Mouse (Mus musculus): ENCODE results near the gene Wdr54.

GRCm38 (mm10) chr6:83145209-83145608 is 11.0 kb downstream of the Wdr54 start:
- TF ChIP-seq CTCF (conservative IDR thresholded peaks at IDR 0.05 in 1 of 2, IDR thresholded peaks at IDR 0.05 in 1 of 2; ENCODE audit: low read depth in 2 of 2, low read length in 2 of 2) (no peak), EP300 (IDR thresholded peaks at IDR 0.05; ENCODE audit: low read length) (no peak), POLR2A (IDR thresholded peaks at IDR 0.05; ENCODE audit: low read depth, low read length) (no peak), KAT2A (IDR thresholded peaks at IDR 0.05; ENCODE audit: insufficient replicate concordance, low read length) (no peak), ZNF384 (IDR thresholded peaks at IDR 0.05; ENCODE audit: low read depth, low read length) (no peak), TBP (conservative IDR thresholded peaks at IDR 0.05; ENCODE audit: low read depth, low read length) (no peak), RCOR1 (conservative IDR thresholded peaks at IDR 0.05; ENCODE audit: low read depth, low read length) (no peak), JUND (conservative IDR thresholded peaks at IDR 0.05; ENCODE audit: low read depth, low read length) (no peak)

All from CH12.LX (cell line).